Mouse (Mus musculus): ENCODE results near the gene Nav2. TPM values are rescaled to one million over a fixed set of nuclear protein-coding genes. Genes with fewer than 3 reads are reported as not detected.

The Nav2 gene
- total and polyA plus RNA-seq, 3 experiments, result 2.0 to 2.7 TPM; not detected in 1

DNA sequence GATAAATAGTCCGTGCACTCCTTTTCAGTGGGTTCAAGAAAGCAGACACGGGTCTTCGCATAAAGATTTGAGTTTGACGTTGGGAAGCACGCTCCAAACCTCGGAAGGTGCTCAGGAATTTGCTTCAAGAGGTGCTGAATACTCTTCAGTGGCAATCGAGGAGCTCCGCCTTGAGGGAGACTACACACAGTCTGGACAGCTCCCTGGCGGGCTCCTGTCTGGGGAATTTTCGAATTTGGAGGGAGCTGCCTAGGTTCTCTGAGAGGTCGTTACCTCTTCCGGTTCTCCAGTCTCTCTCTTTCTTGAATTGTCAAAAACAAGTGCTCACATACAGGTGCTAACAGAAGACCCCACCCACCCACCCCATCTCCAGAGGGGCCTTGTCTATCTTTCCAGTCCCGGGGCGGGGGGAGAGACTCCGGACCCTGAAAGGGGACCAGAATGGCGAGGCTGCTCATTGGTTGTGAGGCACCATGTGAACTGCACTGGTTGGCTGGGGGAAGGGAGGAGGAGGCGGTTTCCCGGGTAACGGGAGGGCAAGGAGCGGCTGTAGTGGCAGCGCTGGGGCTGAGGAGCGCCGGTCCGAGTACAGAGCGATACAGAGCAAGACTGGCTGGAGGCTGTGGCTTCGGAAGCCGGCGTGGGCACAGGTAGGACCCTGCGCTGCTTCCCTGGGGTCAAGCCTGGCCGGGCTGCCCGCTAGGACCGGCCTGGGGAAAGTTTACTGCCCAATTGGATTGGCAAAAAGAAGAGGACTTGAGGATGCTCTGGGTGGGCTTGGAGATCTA, 50.2 kb downstream of the Nav2 start:
- TF ChIP-seq ZC3H11A (IDR thresholded peaks at IDR 0.05; ENCODE audit: low read depth, low read length) (no peak), NRF1 (IDR thresholded peaks at IDR 0.05; ENCODE audit: insufficient read depth, low read depth, low read length, poor library complexity, severe bottlenecking) (no peak)
- no peaks in the 10 kb centered on the region; a peak in 1 of 4 replicates for H3K27me3 ChIP-seq (ENCODE audit: control insufficient read depth in 1 of 2, insufficient read depth in 2 of 2, low read length in 2 of 2)

DNA sequence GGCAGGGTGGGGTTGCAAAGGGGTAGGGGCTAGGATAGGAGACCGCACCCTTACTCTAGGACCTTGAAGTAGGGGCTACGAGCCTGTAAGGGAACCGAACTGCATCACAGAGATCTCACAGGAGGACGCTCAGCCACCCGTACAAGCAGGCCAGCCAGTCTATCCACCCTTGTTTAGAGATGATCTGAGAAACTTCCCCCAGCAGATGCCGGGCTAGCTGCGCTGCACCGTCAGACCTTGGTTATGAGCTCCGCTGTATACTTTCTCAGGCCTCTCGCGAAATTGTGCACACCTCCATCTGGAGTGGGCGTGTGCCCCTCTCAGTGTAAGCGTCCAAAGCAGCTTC, 50.8 kb downstream of the Nav2 start:
- no peaks in the 10 kb centered on the region for H3K36me3 ChIP-seq (ENCODE audit: control insufficient read depth in 1 of 2, insufficient read depth in 2 of 2, low read length in 2 of 2)
- no peaks in the 10 kb centered on the region for H3K4me1 ChIP-seq (ENCODE audit: control insufficient read depth in 1 of 2, insufficient read depth in 2 of 2, low read length in 2 of 2)
- H3K27ac ChIP-seq (ENCODE audit: control insufficient read depth, low read depth, low read length), result no peak overlapping the region
- H3K27me3 ChIP-seq (ENCODE audit: control insufficient read depth in 1 of 2, insufficient read depth in 2 of 2, low read length in 2 of 2), result no peaks in the 10 kb centered on the region; a peak in 1 of 4 replicates
- H3K9me3 ChIP-seq (replicated peaks; ENCODE audit: insufficient read depth, low read length), result no peaks in the 10 kb centered on the region
- no peak for TF ChIP-seq ZKSCAN1 (IDR thresholded peaks at IDR 0.05; ENCODE audit: low read depth, low read length)
- no peaks in the 10 kb centered on the region for H3K79me2 ChIP-seq (ENCODE audit: control insufficient read depth, insufficient read depth, low read length, poor library complexity)
- DNase-seq (ENCODE audit: low read depth, low spot score), result no peak
- no peak overlapping the region for H3K9ac ChIP-seq (ENCODE audit: control insufficient read depth, low read depth, low read length, poor library complexity, severe bottlenecking)
- no peak overlapping the region for H3K4me3 ChIP-seq (ENCODE audit: control insufficient read depth in 1 of 2, insufficient read depth in 1 of 2, low read depth in 2 of 2, low read length in 2 of 2)

More for the DNA sequence above, 50.2 kb downstream of the Nav2 start:
- no peak for DNase-seq (ENCODE audit: low read depth, low spot score)
- Histone ChIP-seq H3K9ac (ENCODE audit: control insufficient read depth, low read depth, low read length, poor library complexity, severe bottlenecking) (no peak overlapping the region), H3K79me2 (ENCODE audit: control insufficient read depth, insufficient read depth, low read length, poor library complexity) (no peaks in the 10 kb centered on the region), H3K9me3 (replicated peaks; ENCODE audit: insufficient read depth, low read length) (no peaks in the 10 kb centered on the region), H3K4me1 (ENCODE audit: control insufficient read depth in 1 of 2, insufficient read depth in 2 of 2, low read length in 2 of 2) (no peaks in the 10 kb centered on the region), H3K27ac (ENCODE audit: control insufficient read depth, low read depth, low read length) (no peak overlapping the region), H3K4me3 (ENCODE audit: control insufficient read depth in 1 of 2, insufficient read depth in 1 of 2, low read depth in 2 of 2, low read length in 2 of 2) (no peak overlapping the region), H3K36me3 (ENCODE audit: control insufficient read depth in 1 of 2, insufficient read depth in 2 of 2, low read length in 2 of 2) (no peaks in the 10 kb centered on the region)

DNA sequence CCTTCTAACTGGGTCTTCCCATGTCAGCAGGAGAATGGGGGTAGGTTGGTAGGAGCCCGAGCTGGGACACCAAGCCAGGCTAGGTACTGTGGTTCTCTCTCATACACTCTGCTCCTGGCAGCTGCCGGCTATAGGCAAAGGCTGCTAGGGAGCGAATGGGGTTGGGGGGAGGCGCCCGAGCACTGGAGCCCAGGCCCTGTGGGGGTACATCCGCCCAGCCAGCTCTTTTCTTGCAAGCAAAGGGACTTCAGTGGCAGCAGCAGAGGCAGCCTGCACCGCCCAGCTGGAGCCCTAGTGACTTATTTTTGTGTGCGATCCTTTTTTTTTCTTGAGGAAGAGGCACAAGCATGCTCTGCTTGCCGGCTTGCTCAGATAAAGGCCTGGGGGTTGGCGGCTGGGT, 51.6 kb downstream of the Nav2 start:
- no peak for DNase-seq (ENCODE audit: low read depth, low spot score)
- Histone ChIP-seq H3K4me1 (ENCODE audit: control insufficient read depth in 1 of 2, insufficient read depth in 2 of 2, low read length in 2 of 2) (no peaks in the 10 kb centered on the region), H3K9me3 (replicated peaks; ENCODE audit: insufficient read depth, low read length) (no peaks in the 10 kb centered on the region), H3K36me3 (ENCODE audit: control insufficient read depth in 1 of 2, insufficient read depth in 2 of 2, low read length in 2 of 2) (no peaks in the 10 kb centered on the region), H3K27ac (ENCODE audit: control insufficient read depth, low read depth, low read length) (no peak overlapping the region), H3K27me3 (ENCODE audit: control insufficient read depth in 1 of 2, insufficient read depth in 2 of 2, low read length in 2 of 2) (no peaks in the 10 kb centered on the region; a peak in 2 of 4 replicates), H3K4me3 (ENCODE audit: control insufficient read depth in 1 of 2, insufficient read depth in 1 of 2, low read depth in 2 of 2, low read length in 2 of 2) (no peak overlapping the region), H3K79me2 (ENCODE audit: control insufficient read depth, insufficient read depth, low read length, poor library complexity) (no peaks in the 10 kb centered on the region), H3K9ac (ENCODE audit: control insufficient read depth, low read depth, low read length, poor library complexity, severe bottlenecking) (no peak overlapping the region)
- TF ChIP-seq JUND (IDR thresholded peaks at IDR 0.05; ENCODE audit: low read depth, low read length) (no peak), GATA1 (IDR thresholded peaks at IDR 0.05; ENCODE audit: low read depth, low read length) (no peak), TCF12 (IDR thresholded peaks at IDR 0.05; ENCODE audit: low read depth, low read length) (no peak), ZKSCAN1 (IDR thresholded peaks at IDR 0.05; ENCODE audit: low read depth, low read length) (no peak), NRF1 (IDR thresholded peaks at IDR 0.05; ENCODE audit: insufficient read depth, low read depth, low read length, poor library complexity, severe bottlenecking) (no peak), MYB (IDR thresholded peaks at IDR 0.05; ENCODE audit: low read depth, low read length) (no peak), MYC (IDR thresholded peaks at IDR 0.05; ENCODE audit: low read depth, low read length) (no peak), ZNF384 (IDR thresholded peaks at IDR 0.05; ENCODE audit: low read depth, low read length) (no peak), E2F4 (IDR thresholded peaks at IDR 0.05; ENCODE audit: borderline replicate concordance, low read depth, low read length) (no peak), MAZ (IDR thresholded peaks at IDR 0.05; ENCODE audit: low read depth, low read length) (no peak), POLR2AphosphoS5 (IDR thresholded peaks at IDR 0.05; ENCODE audit: borderline replicate concordance, low read depth, low read length) (no peak), CTCF (IDR thresholded peaks at IDR 0.05 in 2 of 3, conservative IDR thresholded peaks at IDR 0.05 in 1 of 3; ENCODE audit: control insufficient read depth in 1 of 3, insufficient read depth in 1 of 3, low read depth in 2 of 3, low read length in 3 of 3, poor library complexity in 1 of 3, severe bottlenecking in 1 of 3) (no peak)

Data from MEL (cell line).